Mouse (Mus musculus) heart, postnatal 0 days (tissue): ENCODE measurements around the gene Clec16a. TPM values are rescaled to one million over a fixed set of nuclear protein-coding genes. Genes with fewer than 3 reads are reported as not detected.

ENCODE experiments used
- ATAC-seq: fragments of 200-750 bp; cut with Nextera tagmentation; 2 replicates; pipeline ENCODE4 v1.8.0; 2017; ENCODE audit warnings: low read depth, moderate number of reproducible peaks, moderate library complexity; ENCODE audit not compliant: insufficient read depth
- DNase-seq: peaks from one replicate; pipeline ENCODE4 v3.0.0-alpha.2; 2016; ENCODE audit warnings: low spot score
- H3K27ac ChIP-seq: fragments of 300-500 bp; sonication (generic); 2 replicates; pipeline ENCODE4 v1.5.1; 2014; ENCODE audit warnings: low read depth, mild to moderate bottlenecking
- H3K27me3 ChIP-seq: fragments of 300-500 bp; sonication (generic); 2 replicates; pipeline ENCODE4 v1.6.1; 2014; ENCODE audit warnings: low read length, mixed read lengths; ENCODE audit not compliant: control insufficient read depth, insufficient read depth
- H3K36me3 ChIP-seq: fragments of 300-500 bp; sonication (generic); replicated peaks from 2 replicates; pipeline ENCODE4 v1.6.1; 2014; ENCODE audit warnings: low read length, mixed read lengths; ENCODE audit not compliant: control insufficient read depth, insufficient read depth
- H3K4me1 ChIP-seq: fragments of 300-500 bp; sonication (generic); 2 replicates; pipeline ENCODE4 v1.6.1; 2014; ENCODE audit warnings: antibody characterized with exemption; ENCODE audit not compliant: control insufficient read depth, insufficient read depth
- H3K4me2 ChIP-seq: fragments of 300-500 bp; sonication (generic); 2 replicates; pipeline ENCODE4 v1.6.1; 2014; ENCODE audit warnings: low read depth, mild to moderate bottlenecking, low read length, moderate library complexity
- H3K4me3 ChIP-seq: fragments of 300-500 bp; sonication (generic); 2 replicates; pipeline ENCODE4 v1.5.1; 2014; ENCODE audit warnings: low read depth, low read length
- H3K9ac ChIP-seq: fragments of 300-500 bp; sonication (generic); replicated peaks from 2 replicates; pipeline ENCODE4 v1.6.1; 2014; ENCODE audit warnings: low read depth, low read length, mixed read lengths
- H3K9me3 ChIP-seq: fragments of 300-500 bp; sonication (generic); replicated peaks from 2 replicates; pipeline ENCODE4 v1.6.1; 2016; ENCODE audit warnings: low read length; ENCODE audit not compliant: control insufficient read depth
- CTCF ChIP-seq: IDR thresholded peaks from 2 replicates; pipeline ENCODE4 v1.5.1; 2016; ENCODE audit warnings: antibody characterized with exemption, control low read depth, low read depth
- EP300 ChIP-seq: IDR thresholded peaks from 2 replicates; pipeline ENCODE4 v1.6.1; 2016; ENCODE audit warnings: antibody characterized with exemption, low read depth
- WGBS: fragments of 180-500 bp; shearing (Covaris S2); extraction: QIAGEN DNeasy Blood & Tissue Kit; methylation state at CpG from one replicate; pipeline ENCODE4 v1.1.7; 2014; 5-methylcytosine and 5-hydroxymethylcytosine counted together
- polyA plus RNA-seq: library from polyadenylated mRNA; unstranded; fragments of >200 nt; fragmentation: Nextera tagmentation; extraction: Ambion mirVana; gene quantifications from 2 replicates; pipeline ENCODE4 v1.2.1, GENCODE M21; 2015
- total RNA-seq: library from RNA; depleted of rRNA; stranded (reverse); fragments of >200 nt; gene quantifications from 2 replicates; pipeline ENCODE4 v1.2.3, GENCODE M21; 2014; ENCODE audit warnings: low replicate concordance

Gene Clec16a
- total and polyA plus RNA-seq, 2 experiments from 2014 or later, result 37.7 to 39.6 TPM

DNA sequence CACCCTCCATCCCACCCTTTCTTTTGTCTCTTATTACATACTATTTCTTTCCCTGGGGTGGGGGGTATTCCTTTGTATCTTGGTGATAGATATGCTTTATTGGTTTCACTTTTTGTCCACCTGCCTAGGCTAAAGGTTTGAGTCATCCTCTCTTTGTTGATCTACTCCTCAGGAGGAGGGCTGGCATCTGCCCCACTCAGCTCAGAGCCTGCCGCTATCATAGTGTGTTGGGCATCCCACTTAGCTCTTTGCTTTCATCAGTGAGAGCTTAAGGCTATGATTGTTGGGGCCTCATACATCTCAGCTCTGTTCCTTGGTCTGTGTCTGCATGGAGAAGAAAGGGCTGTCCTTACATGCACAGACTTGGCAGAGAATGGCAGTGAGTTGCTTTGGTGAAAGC is 81.0 kb downstream of the Clec16a start:
- H3K36me3 ChIP-seq, result peaks cover 22% of the 10 kb centered on the region

DNA sequence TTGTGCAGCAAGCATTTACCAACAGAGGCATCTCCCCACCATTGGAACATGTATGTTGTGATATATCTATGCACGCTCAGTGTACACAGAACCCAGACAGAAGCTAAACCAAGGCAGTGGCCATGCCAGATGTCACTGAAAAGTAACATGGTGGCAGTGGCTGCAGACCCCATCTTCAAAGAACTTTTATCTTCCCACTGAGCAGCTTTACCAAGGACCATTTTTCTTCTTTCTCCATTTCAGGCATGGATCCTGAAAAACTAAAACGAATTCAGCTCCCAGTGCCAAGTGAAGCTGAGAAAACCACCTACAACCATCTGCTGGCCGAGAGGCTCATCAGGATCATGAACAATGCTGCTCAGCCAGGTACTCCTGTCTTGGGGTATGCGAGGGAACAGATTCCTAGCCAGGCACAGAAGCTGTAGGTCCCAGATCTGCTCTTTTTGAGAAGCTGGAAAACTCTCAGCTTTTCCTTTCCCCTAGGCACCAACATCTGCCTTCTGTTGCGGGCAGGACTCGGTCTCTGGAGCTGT is 82.1 kb downstream of the Clec16a start:
- no peak overlapping the region for H3K27ac ChIP-seq
- ATAC-seq, result no peak
- no peak overlapping the region for H3K9ac ChIP-seq
- 92% methylated on average over 6 of the region's 6 CpGs for WGBS
- TF ChIP-seq CTCF, result no peak
- TF ChIP-seq EP300, result no peak
- no peaks in the 10 kb centered on the region for H3K27me3 ChIP-seq
- DNase-seq, result no peak
- no peak overlapping the region for H3K4me2 ChIP-seq
- peaks cover 22% of the 10 kb centered on the region for H3K4me1 ChIP-seq
- no peak overlapping the region for H3K4me3 ChIP-seq
- no peaks in the 10 kb centered on the region for H3K9me3 ChIP-seq
- H3K36me3 ChIP-seq, result peaks cover 22% of the 10 kb centered on the region

More for the DNA sequence above, 81.0 kb downstream of the Clec16a start:
- Histone ChIP-seq H3K27me3 (no peaks in the 10 kb centered on the region), H3K27ac (no peak overlapping the region), H3K9me3 (no peaks in the 10 kb centered on the region), H3K4me2 (no peak overlapping the region), H3K9ac (no peak overlapping the region), H3K4me3 (no peak overlapping the region), H3K4me1 (peaks cover 22% of the 10 kb centered on the region)
- DNase-seq, result no peak
- ATAC-seq, result no peak
- no peak for TF ChIP-seq EP300
- TF ChIP-seq CTCF, result no peak
- 74% methylated on average over 1 of the region's 1 CpGs for WGBS

DNA sequence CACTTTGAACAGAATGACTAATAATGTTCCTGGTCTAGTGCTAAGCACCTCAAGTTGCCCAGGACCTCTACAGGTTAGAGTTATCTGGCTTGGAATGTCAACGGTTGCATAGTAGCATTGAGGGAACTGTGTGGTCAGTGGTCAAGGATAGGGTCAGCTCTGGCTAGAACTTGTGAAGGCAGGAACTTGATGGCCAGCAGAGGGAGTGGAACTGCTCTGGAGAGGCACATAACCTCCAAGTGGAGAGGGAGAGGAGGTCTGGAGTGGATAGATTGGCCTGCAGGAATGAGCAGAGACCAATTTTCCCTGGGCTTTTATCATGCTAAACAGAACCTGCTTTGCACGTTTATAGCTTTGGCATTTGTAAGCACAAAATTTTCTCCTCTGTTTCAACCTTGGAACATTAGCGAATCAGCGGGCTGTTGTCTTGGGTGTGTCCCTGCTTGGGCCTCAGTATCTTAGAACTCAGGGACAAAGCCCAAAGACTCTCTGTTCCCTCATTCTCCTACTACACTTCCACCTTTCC is 83.0 kb downstream of the Clec16a start:
- WGBS, result 61% methylated on average over 4 of the region's 4 CpGs
- 0 out of 2 replicates have a peak, but pooled peaks have one; percentile 15 for ATAC-seq
- Histone ChIP-seq H3K9ac (no peak overlapping the region), H3K36me3 (peaks cover 23% of the 10 kb centered on the region), H3K4me1 (peaks cover 22% of the 10 kb centered on the region), H3K27ac (peak overlapping the region; percentile 32; the same call in 1 of the 2 replicates), H3K4me2 (no peak overlapping the region), H3K27me3 (no peaks in the 10 kb centered on the region), H3K4me3 (no peak overlapping the region), H3K9me3 (no peaks in the 10 kb centered on the region)
- no peak for DNase-seq
- TF ChIP-seq CTCF, result peak; percentile 48
- TF ChIP-seq EP300, result no peak

DNA sequence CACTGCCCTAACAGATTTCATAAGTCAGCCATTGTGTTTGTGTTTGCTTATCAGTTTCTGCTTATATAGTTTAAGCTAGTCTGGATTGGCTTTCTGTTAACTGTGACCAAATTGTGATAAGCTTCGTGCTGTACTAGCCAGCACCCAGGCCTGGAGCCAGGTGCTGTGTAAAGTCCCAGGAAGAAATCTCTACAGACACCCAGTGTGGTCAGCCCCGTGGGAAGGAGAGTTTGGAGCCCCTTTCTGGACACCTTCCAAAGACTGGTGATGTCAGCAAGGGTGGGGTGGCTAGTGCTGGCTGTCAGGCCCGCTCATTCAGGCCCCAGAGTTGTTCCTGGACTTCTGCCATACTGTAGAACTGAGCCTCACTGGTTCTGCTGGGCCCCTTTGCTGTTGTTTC is 83.8 kb downstream of the Clec16a start:
- DNase-seq, result peak; percentile 57
- H3K4me1 ChIP-seq, result peaks cover 22% of the 10 kb centered on the region
- H3K9ac ChIP-seq, result no peak overlapping the region
- peaks cover 25% of the 10 kb centered on the region for H3K36me3 ChIP-seq
- H3K9me3 ChIP-seq, result no peaks in the 10 kb centered on the region
- TF ChIP-seq EP300 (no peak), CTCF (no peak)
- H3K27ac ChIP-seq, result peak overlapping the region; percentile 27
- no peak overlapping the region for H3K4me3 ChIP-seq
- peak; percentile 77 for ATAC-seq
- no peak overlapping the region for H3K4me2 ChIP-seq
- no peaks in the 10 kb centered on the region for H3K27me3 ChIP-seq
- 8% methylated on average over 3 of the region's 3 CpGs for WGBS

DNA sequence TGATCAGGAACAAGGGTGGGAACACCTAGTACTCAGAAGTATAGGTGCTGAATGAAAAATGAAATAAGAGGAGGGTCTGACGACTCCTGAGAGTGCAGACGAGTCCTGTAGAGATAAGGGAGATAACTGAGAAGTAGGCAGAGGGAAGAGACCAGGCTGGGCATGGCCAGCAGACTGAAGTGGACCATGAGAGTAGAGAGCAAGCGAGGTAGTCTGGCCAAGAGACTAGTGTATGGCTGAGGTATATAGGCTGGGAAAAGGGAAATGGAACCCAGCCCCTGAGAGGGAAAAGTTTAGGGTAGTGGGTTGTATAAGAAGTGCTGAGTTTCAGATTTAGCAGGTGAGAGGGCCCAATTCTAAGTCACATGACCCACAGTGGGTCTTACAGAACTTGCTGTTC is 84.2 kb downstream of the Clec16a start:
- no peak overlapping the region for H3K4me2 ChIP-seq
- WGBS, result 28% methylated on average over 3 of the region's 3 CpGs
- H3K36me3 ChIP-seq, result peaks cover 25% of the 10 kb centered on the region
- H3K4me3 ChIP-seq, result no peak overlapping the region
- no peaks in the 10 kb centered on the region for H3K27me3 ChIP-seq
- H3K4me1 ChIP-seq, result peaks cover 22% of the 10 kb centered on the region
- no peak overlapping the region for H3K9ac ChIP-seq
- DNase-seq, result no peak
- peak overlapping the region; percentile 27 for H3K27ac ChIP-seq
- TF ChIP-seq CTCF (no peak), EP300 (0 out of 2 replicates have a peak, but pooled peaks have one; percentile 27)
- H3K9me3 ChIP-seq, result no peaks in the 10 kb centered on the region
- no peak; the same call in 1 of the 2 replicates for ATAC-seq

DNA sequence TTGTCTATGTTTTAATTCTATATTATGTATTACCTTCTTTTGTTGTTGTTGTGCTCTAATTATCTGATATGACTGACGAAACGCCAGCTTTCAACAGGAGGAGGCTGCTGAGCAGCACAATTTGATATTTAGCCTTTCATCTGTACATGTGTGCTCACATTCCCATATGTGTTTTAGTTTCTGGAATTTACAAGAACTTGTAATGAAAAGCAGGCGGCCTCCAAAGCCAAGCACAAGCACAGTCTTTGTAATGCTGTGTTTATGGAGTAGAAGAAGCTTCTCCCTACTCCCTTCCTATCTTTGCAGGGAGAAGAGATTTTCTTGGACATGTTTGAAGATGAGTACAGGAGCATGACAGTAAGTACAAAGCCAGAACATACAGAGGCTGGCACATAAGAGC is 89.8 kb downstream of the Clec16a start:
- Histone ChIP-seq H3K27me3 (no peaks in the 10 kb centered on the region), H3K36me3 (peaks cover 18% of the 10 kb centered on the region), H3K9ac (no peak overlapping the region), H3K4me2 (no peak overlapping the region), H3K27ac (no peak overlapping the region), H3K4me1 (peaks cover 24% of the 10 kb centered on the region), H3K9me3 (no peaks in the 10 kb centered on the region), H3K4me3 (no peak overlapping the region)
- 85% methylated on average over 3 of the region's 3 CpGs for WGBS
- DNase-seq (no peak), ATAC-seq (no peak)
- TF ChIP-seq EP300, result no peak
- no peak for TF ChIP-seq CTCF
